ENCODE assay signal across 18 mouse cellular contexts in genomic region chrX:16438088-16438487, GRCm38 (mm10).
DNase-seq lines count a peak whose midpoint lies in the region; ATAC-seq and TF ChIP-seq lines count a peak whose summit lies in the region.
"Had no signal": no experiment of that assay in that cellular context is flagged by ENCODE, and none has a peak within 500 bp of the region (broad histone marks: within the 10 kb centered on the region; RNA-seq: fewer than 3 reads in every experiment).

No protein-coding gene starts in this region.

- TF ChIP-seq POLR2A in brain, embryonic 14.5 days (IDR thresholded peaks at IDR 0.05; ENCODE audit: borderline replicate concordance, extremely low read depth, insufficient read depth, insufficient read length, poor library complexity, severe bottlenecking), result no peak

- no peaks in the 10 kb centered on the region for H3K9me3 ChIP-seq in hindbrain, embryonic 14.5 days (ENCODE audit: control insufficient read depth, low read length)
- H3K9me3 ChIP-seq in hindbrain, embryonic 16.5 days (ENCODE audit: control insufficient read depth, low read length), result no peaks in the 10 kb centered on the region
- H3K9me3 ChIP-seq: midbrain, embryonic 12.5 days; stomach, embryonic 15.5 days had no signal

- intact Hi-C loops in left cerebral cortex, postnatal 14 days (cut with DNase I), result no loop called here
- intact Hi-C loops in gastrocnemius, postnatal 36 days (cut with DNase I), result no loop called here

- DNase-seq in hindbrain, embryonic 14.5 days (ENCODE audit: low spot score), result peak; percentile 29
- DNase-seq in left cerebral cortex, postnatal 14 days (ENCODE audit: low spot score in 2 of 2), result peak; percentile 5 to 15
- DNase-seq in left cerebral cortex, adult 11 months (ENCODE audit: low spot score), result no peak
- peak; percentile 0 for DNase-seq in 416B (ENCODE audit: low read depth)
- DNase-seq in brain, embryonic 14.5 days (ENCODE audit: low read depth), result peak; percentile 51
- DNase-seq in heart, adult 18-20 months, result no peak
- no peak for DNase-seq in gastrocnemius, postnatal 36 days
- DNase-seq: cerebellum, adult 9-11 months; gastrocnemius, postnatal 10 days; kidney, adult 8-10 months; liver; liver, postnatal 0 days; spleen, adult 18-20 months had no signal

- H3K36me3 ChIP-seq in hindbrain, embryonic 14.5 days (replicated peaks; ENCODE audit: control insufficient read depth, insufficient read depth), result no peaks in the 10 kb centered on the region
- H3K36me3 ChIP-seq in hindbrain, embryonic 16.5 days (ENCODE audit: control insufficient read depth, insufficient read depth, low read length), result no peaks in the 10 kb centered on the region
- H3K36me3 ChIP-seq: midbrain, embryonic 12.5 days; stomach, embryonic 15.5 days had no signal

- ATAC-seq in hindbrain, embryonic 14.5 days (ENCODE audit: low FRiP score), result no peak
- no peak for ATAC-seq in hindbrain, embryonic 16.5 days
- ATAC-seq: liver, postnatal 0 days had no signal

- WGBS in hindbrain, embryonic 14.5 days, result 97% methylated on average over 1 of the region's 1 CpGs
- WGBS in hindbrain, embryonic 16.5 days, result 86% methylated on average over 1 of the region's 1 CpGs

- H3K27me3 ChIP-seq in hindbrain, embryonic 14.5 days (ENCODE audit: control insufficient read depth, insufficient read depth, low read length), result no peaks in the 10 kb centered on the region
- no peaks in the 10 kb centered on the region for H3K27me3 ChIP-seq in hindbrain, embryonic 16.5 days (replicated peaks; ENCODE audit: control insufficient read depth, insufficient read depth, low read length)
- H3K27me3 ChIP-seq: midbrain, embryonic 12.5 days; stomach, embryonic 15.5 days had no signal

- H3K4me1 ChIP-seq in hindbrain, embryonic 14.5 days (replicated peaks; ENCODE audit: control insufficient read depth, insufficient read depth, low read length), result no peaks in the 10 kb centered on the region
- no peaks in the 10 kb centered on the region for H3K4me1 ChIP-seq in hindbrain, embryonic 16.5 days (ENCODE audit: control insufficient read depth, insufficient read depth, low read depth, low read length)
- H3K4me1 ChIP-seq: midbrain, embryonic 12.5 days; stomach, embryonic 15.5 days had no signal

- H3K4me3 ChIP-seq in hindbrain, embryonic 14.5 days (replicated peaks; ENCODE audit: low read length), result no peak overlapping the region
- H3K4me3 ChIP-seq in hindbrain, embryonic 16.5 days (ENCODE audit: low read length), result no peak overlapping the region
- H3K4me3 ChIP-seq: midbrain, embryonic 12.5 days; stomach, embryonic 15.5 days had no signal

- no peak overlapping the region for H3K9ac ChIP-seq in hindbrain, embryonic 14.5 days
- H3K9ac ChIP-seq in hindbrain, embryonic 16.5 days (ENCODE audit: low read depth, low read length), result no peak overlapping the region
- H3K9ac ChIP-seq: liver, postnatal 0 days; midbrain, embryonic 12.5 days; stomach, embryonic 15.5 days had no signal

- H3K27ac ChIP-seq in hindbrain, embryonic 14.5 days, result no peak overlapping the region
- H3K27ac ChIP-seq in hindbrain, embryonic 16.5 days (ENCODE audit: low read depth, low read length), result no peak overlapping the region
- H3K27ac ChIP-seq: macrophage; midbrain, embryonic 12.5 days; stomach, embryonic 15.5 days had no signal

- H3K4me2 ChIP-seq in hindbrain, embryonic 14.5 days (replicated peaks), result no peak overlapping the region
- no peak overlapping the region for H3K4me2 ChIP-seq in hindbrain, embryonic 16.5 days (ENCODE audit: low read length)
- H3K4me2 ChIP-seq: heart, embryonic 11.5 days; midbrain, embryonic 12.5 days; stomach, embryonic 15.5 days had no signal

- no peak for TF ChIP-seq CTCF in brain, embryonic 14.5 days (IDR thresholded peaks at IDR 0.05; ENCODE audit: borderline replicate concordance, extremely low read depth, insufficient read depth, insufficient read length)

Comparison
In these comparisons a context has a peak if more than half of its experiments do, and no peak if none do; other contexts are left out.
1. DNase-seq: peak in hindbrain, embryonic 14.5 days (single experiment), left cerebral cortex, postnatal 14 days (2 of 2), 416B (single experiment) and brain, embryonic 14.5 days (single experiment); none in left cerebral cortex, adult 11 months (single experiment), heart, adult 18-20 months (0 of 2) and gastrocnemius, postnatal 36 days (0 of 2).